Mouse (Mus musculus) activated CD4-positive, CD25-positive, alpha-beta regulatory T cell, adult 4 months (primary cell): Measurements from ENCODE around the gene Vdr. TPM values are rescaled to one million over a fixed set of nuclear protein-coding genes. Genes with fewer than 3 reads are reported as not detected.
A peak's percentile ranks its signal among the peaks of the same experiment; 100 is the strongest.
"Not testable (repeated sequence)": the region's sequence is repeated elsewhere in the genome, so short reads cannot be mapped to it uniquely, and the experiment has no call there.

Experiments
- ATAC-seq: one replicate; pipeline ENCODE4 v1.8.0; 2017
- polyA plus RNA-seq, 2 experiments: library from polyadenylated mRNA; unstranded; fragments of 100-300 nt; shearing (Covaris generic); gene quantifications; one replicate each; pipeline ENCODE4 v1.2.1; 2017

Gene Vdr
- polyA plus RNA-seq, 2 experiments from 2014 or later, result 0.71 to 1.8 TPM

GRCm38 (mm10) chr15:97878696-97879328, 31.6 kb downstream of the Vdr start:
- ATAC-seq, result no peak

- ATAC-seq, result no peak
Measured at GRCm38 (mm10) chr15:97875784-97876183, 34.6 kb downstream of the Vdr start.

- ATAC-seq, result no peak
Measured at GRCm38 (mm10) chr15:97873717-97874116, 36.7 kb downstream of the Vdr start.

GRCm38 (mm10) chr15:97872161-97872560, 38.3 kb downstream of the Vdr start:
- ATAC-seq, result no peak

- ATAC-seq, result no peak
Measured at GRCm38 (mm10) chr15:97871055-97872030, 39.1 kb downstream of the Vdr start.

- not testable (repeated sequence) for ATAC-seq
Measured at GRCm38 (mm10) chr15:97870116-97870515, 40.3 kb downstream of the Vdr start.

- ATAC-seq, result no peak
Measured at GRCm38 (mm10) chr15:97868985-97869384, 41.4 kb downstream of the Vdr start.

GRCm38 (mm10) chr15:97865988-97866387, 44.4 kb downstream of the Vdr start:
- ATAC-seq, result no peak

- ATAC-seq, result no peak
Measured at GRCm38 (mm10) chr15:97865175-97865574, 45.3 kb downstream of the Vdr start.

GRCm38 (mm10) chr15:97864361-97865045, 45.9 kb downstream of the Vdr start:
- ATAC-seq, result no peak

GRCm38 (mm10) chr15:97863494-97863881, 46.9 kb downstream of the Vdr start:
- no peak for ATAC-seq

- no peak for ATAC-seq
Measured at GRCm38 (mm10) chr15:97862881-97863493, 47.4 kb downstream of the Vdr start.

GRCm38 (mm10) chr15:97860353-97860752, 50.1 kb downstream of the Vdr start:
- ATAC-seq, result no peak

GRCm38 (mm10) chr15:97858431-97858830, 52.0 kb downstream of the Vdr start:
- no peak for ATAC-seq

- ATAC-seq, result no peak
Measured at GRCm38 (mm10) chr15:97854551-97854950, 55.9 kb downstream of the Vdr start.

GRCm38 (mm10) chr15:97854059-97854458, 56.4 kb downstream of the Vdr start:
- ATAC-seq, result no peak

GRCm38 (mm10) chr15:97852291-97852690, 58.1 kb downstream of the Vdr start:
- no peak for ATAC-seq

GRCm38 (mm10) chr15:97851011-97851410, 59.4 kb downstream of the Vdr start:
- ATAC-seq, result no peak

GRCm38 (mm10) chr15:97850441-97850840, 60.0 kb downstream of the Vdr start:
- ATAC-seq, result no peak

- ATAC-seq, result peak; percentile 86
Measured at GRCm38 (mm10) chr15:97849116-97849911, 61.1 kb downstream of the Vdr start.

GRCm38 (mm10) chr15:97847866-97848265, 62.6 kb downstream of the Vdr start:
- no peak for ATAC-seq

- no peak for ATAC-seq
Measured at GRCm38 (mm10) chr15:97847285-97847684, 63.1 kb downstream of the Vdr start.
